Mouse (Mus musculus) heart, postnatal 0 days (tissue): ENCODE results near the gene Adamts8.

Experiments
- CTCF ChIP-seq: IDR thresholded peaks from 2 replicates; pipeline ENCODE4 v1.5.1; 2016; ENCODE audit warnings: antibody characterized with exemption, control low read depth, low read depth
- EP300 ChIP-seq: IDR thresholded peaks from 2 replicates; pipeline ENCODE4 v1.6.1; 2016; ENCODE audit warnings: antibody characterized with exemption, low read depth

GRCm38 (mm10) chr9:30907677-30908295 is 34.6 kb upstream of the Adamts8 start:
- TF ChIP-seq CTCF, result no peak
- no peak for TF ChIP-seq EP300
